Mouse (Mus musculus): ENCODE measurements at regions not wholly inside any gene's neighbourhood (a gene's known extent, or its start where the extent isn't known, plus 50 kb on each side); places are given as distances from the start of the nearest gene placed in this dataset.

DNA sequence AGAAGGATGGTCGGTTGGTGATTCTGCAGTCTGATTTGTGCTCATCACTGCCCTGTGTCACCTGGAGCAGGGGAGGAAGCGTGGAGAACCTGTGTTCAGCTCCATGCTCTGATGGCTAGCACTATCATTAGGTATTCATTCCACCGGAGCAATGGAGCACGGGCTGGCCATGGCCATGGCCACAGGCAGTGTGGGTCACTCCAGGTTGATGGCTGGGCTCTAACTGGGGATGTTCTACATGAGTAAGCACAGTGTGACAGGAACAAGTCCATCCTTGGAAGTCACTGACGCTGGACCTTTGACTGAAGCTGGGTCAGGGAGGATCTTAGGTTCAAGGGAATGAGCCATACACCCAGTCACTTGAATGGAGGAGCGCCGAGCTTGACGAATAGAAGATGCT lies 154.7 kb downstream of the Zfp281 start:
- in situ Hi-C loops (cut with MboI, MseI): no loop called here

DNA sequence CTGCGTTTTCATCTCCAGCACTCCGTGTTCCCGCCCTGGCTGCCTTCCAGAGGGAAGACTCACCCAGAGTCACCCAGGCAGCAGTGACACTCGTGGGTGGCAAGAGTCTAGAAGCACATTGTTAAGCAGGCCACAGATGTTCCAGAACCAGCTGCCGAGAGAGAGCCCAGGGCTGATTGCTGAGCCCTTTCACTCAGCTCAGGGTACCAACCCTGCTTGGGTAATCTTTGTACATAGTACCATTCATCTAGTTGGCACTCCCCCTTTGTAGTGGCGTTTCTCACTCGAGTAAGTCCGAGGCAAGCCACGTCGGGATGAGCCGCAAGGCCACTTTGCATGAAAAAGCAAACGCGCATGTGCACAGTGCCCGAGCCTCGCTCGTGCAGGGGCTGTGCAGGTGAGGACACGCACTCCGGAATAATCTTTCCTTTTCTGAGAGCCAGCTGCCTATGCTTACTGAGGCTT lies 156.9 kb downstream of the Zfp281 start:
- in situ Hi-C loops (cut with MboI, MseI): no loop called here

DNA sequence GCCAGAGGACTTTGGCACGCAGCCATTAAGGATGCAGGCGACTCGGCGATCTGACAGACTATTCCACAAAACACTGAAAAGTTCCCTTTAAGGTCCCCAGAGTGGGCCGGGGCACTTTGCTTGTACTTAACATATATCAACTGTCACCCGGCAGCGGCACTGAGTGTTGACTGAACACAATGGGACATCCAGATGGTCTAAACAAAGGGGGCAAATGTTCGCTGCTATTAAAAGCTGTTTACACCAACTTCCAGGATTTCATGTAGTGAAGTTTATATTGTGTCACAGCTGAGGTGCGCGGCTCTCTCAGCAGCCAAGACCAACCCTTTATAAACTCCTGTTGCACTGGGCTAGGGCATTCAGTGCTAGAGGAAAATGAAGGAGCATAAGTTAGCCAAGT lies 157.6 kb downstream of the Zfp281 start:
- in situ Hi-C loops (cut with MboI, MseI): no loop called here

DNA sequence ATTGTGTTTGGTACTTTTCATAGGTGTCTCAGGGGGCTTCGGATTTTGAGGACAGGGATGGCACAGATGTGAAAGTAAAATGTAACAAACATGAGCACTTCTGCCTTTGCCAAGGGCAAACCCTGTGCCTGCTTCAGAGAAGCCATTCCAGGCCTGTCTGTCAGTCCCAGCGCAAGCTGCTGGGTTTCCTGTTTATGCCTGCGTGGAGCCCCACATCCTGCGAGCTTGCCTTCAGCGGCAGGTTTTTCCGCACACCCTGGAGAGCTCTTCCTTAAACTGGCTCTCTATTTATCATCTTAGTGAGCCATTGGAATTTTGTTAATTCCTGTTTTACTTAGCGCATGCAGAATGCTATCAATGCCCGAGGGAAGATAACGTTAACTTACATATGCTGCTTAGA lies 159.5 kb downstream of the Zfp281 start:
- in situ Hi-C loops (cut with MboI, MseI): no loop called here

DNA sequence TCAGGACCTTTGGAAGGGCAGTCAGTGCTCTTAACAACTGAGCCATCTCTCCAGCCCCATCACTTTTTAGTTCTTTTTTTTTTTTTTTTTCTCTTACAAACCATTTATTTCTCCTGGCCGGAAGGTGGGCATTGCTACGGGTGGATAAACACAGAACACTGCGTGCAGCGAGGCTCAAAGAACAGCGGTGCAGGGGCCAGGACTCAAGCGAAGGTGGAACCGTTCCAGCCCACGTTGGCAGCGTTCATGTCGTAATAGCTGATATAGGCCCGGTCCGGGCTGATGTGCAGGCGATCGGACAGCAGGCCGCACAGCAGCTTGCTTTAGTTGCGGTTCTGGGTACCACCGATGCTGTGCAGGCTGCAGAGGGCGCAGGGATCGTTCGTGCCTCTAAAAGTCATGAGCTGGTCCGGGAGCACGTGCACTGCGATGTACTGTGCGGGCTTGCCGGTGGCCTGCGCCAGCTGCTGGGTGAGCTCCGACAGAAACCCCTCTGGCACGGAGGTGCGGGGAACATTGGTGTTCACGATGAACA lies 164.3 kb downstream of the Zfp281 start:
- in situ Hi-C loops (cut with MboI, MseI): no loop called here

DNA sequence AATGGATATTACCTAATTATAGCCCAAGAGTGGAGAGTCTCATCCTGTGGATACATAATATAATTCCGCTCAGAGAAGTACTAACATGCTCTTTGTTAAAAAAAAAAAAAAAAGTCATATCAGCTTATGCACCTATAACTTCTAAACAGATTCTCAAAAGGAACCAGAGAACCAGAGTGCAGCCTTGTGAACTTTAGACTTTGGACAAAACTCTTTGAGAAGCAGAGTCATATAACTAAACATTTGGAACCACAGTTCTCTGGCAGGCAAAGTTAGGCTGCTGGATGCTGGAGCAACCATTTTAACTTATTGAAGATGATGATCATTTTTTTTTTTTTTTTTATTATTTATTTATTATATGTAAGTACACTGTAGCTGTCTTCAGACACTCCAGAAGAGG lies 166.9 kb downstream of the Zfp281 start:
- in situ Hi-C loops (cut with MboI, MseI): no loop called here
